Mouse (Mus musculus) neural tube, embryonic 12.5 days (tissue): Measurements from ENCODE around the gene Myl6. TPM values are rescaled to one million over a fixed set of nuclear protein-coding genes. Genes with fewer than 3 reads are reported as not detected.
A peak's percentile ranks its signal among the peaks of the same experiment; 100 is the strongest.
"Not testable (repeated sequence)": the region's sequence is repeated elsewhere in the genome, so short reads cannot be mapped to it uniquely, and the experiment has no call there.

Experiments used
- ATAC-seq: fragments of 200-750 bp; cut with Nextera tagmentation; 2 replicates; pipeline ENCODE4 v1.8.0; 2017; ENCODE audit warnings: low read depth, mild to moderate bottlenecking, moderate TSS enrichment, moderate library complexity; ENCODE audit not compliant: low FRiP score
- H3K27ac ChIP-seq: fragments of 300-500 bp; sonication (generic); 2 replicates; pipeline ENCODE4 v1.5.1; 2016
- H3K27me3 ChIP-seq: fragments of 300-500 bp; sonication (generic); replicated peaks from 2 replicates; pipeline ENCODE4 v1.6.1; 2016; ENCODE audit warnings: mild to moderate bottlenecking
- H3K36me3 ChIP-seq: fragments of 300-500 bp; sonication (generic); 2 replicates; pipeline ENCODE4 v1.6.1; 2016; ENCODE audit warnings: mild to moderate bottlenecking
- H3K4me1 ChIP-seq: fragments of 300-500 bp; sonication (generic); 2 replicates; pipeline ENCODE4 v1.6.1; 2016
- H3K4me2 ChIP-seq: fragments of 300-500 bp; sonication (generic); replicated peaks from 2 replicates; pipeline ENCODE4 v1.6.1; 2016; ENCODE audit warnings: mild to moderate bottlenecking
- H3K4me3 ChIP-seq: fragments of 300-500 bp; sonication (generic); 2 replicates; pipeline ENCODE4 v1.5.1; 2016
- H3K9ac ChIP-seq: fragments of 300-500 bp; sonication (generic); 2 replicates; pipeline ENCODE4 v1.6.1; 2016; ENCODE audit warnings: mild to moderate bottlenecking
- H3K9me3 ChIP-seq: fragments of 300-500 bp; sonication (generic); 2 replicates; pipeline ENCODE4 v1.6.1; 2016; ENCODE audit warnings: mild to moderate bottlenecking
- WGBS: fragments of 180-500 bp; shearing (Covaris S2); methylation state at CpG from one replicate; pipeline ENCODE4 v1.1.7; 2016; 5-methylcytosine and 5-hydroxymethylcytosine counted together
- polyA plus RNA-seq: library from polyadenylated mRNA; unstranded; fragments of >200 nt; fragmentation: Nextera tagmentation; extraction: Ambion mirVana; gene quantifications from 2 replicates; pipeline ENCODE4 v1.2.1, GENCODE M21; 2016

The Myl6 gene
- polyA plus RNA-seq, 1 experiment from 2014 or later: 879 TPM

- peak overlapping the region; percentile 66 for H3K4me3 ChIP-seq
- WGBS: 62% methylated on average over 11 of the region's 11 CpGs
- peaks cover 42% of the 10 kb centered on the region for H3K4me1 ChIP-seq
- H3K9ac ChIP-seq: peak overlapping the region; percentile 62
- peaks cover 23% of the 10 kb centered on the region for H3K36me3 ChIP-seq
- peak overlapping the region; percentile 54; the same call in 1 of the 2 replicates for H3K27ac ChIP-seq
- no peak for ATAC-seq
- H3K27me3 ChIP-seq: no peaks in the 10 kb centered on the region
- H3K9me3 ChIP-seq: no peaks in the 10 kb centered on the region
- peak overlapping the region; percentile 84 for H3K4me2 ChIP-seq
These were observed 811 bp upstream of the Myl6 start for GRCm38 (mm10) chr10:128494667-128495245.

GRCm38 (mm10) chr10:128493319-128493694 lies 638 bp downstream of the Myl6 start:
- Histone ChIP-seq H3K4me2 (peak overlapping the region; percentile 84), H3K4me1 (peaks cover 36% of the 10 kb centered on the region), H3K27ac (peak overlapping the region; percentile 54), H3K27me3 (no peaks in the 10 kb centered on the region), H3K4me3 (peak overlapping the region; percentile 66), H3K9me3 (no peaks in the 10 kb centered on the region), H3K36me3 (peaks cover 36% of the 10 kb centered on the region), H3K9ac (peak overlapping the region; percentile 78)
- under 1% methylated on average over 12 of the region's 12 CpGs for WGBS
- peak; percentile 51 for ATAC-seq

GRCm38 (mm10) chr10:128492633-128493311 lies 1.2 kb downstream of the Myl6 start:
- Histone ChIP-seq H3K4me1 (peaks cover 33% of the 10 kb centered on the region), H3K9me3 (no peaks in the 10 kb centered on the region), H3K36me3 (peaks cover 41% of the 10 kb centered on the region), H3K27ac (peak overlapping the region; percentile 54; the same call in 1 of the 2 replicates), H3K4me3 (peak overlapping the region; percentile 66), H3K9ac (peak overlapping the region; percentile 78), H3K4me2 (peak overlapping the region; percentile 84), H3K27me3 (no peaks in the 10 kb centered on the region)
- WGBS: 35% methylated on average over 12 of the region's 12 CpGs
- peak; percentile 30; the same call in 1 of the 2 replicates for ATAC-seq

GRCm38 (mm10) chr10:128492051-128492450 lies 1.9 kb downstream of the Myl6 start:
- H3K9me3 ChIP-seq, H3K27ac ChIP-seq, ATAC-seq, H3K27me3 ChIP-seq: not testable (repeated sequence)
- peak overlapping the region; percentile 84 for H3K4me2 ChIP-seq
- 85% methylated on average over 8 of the region's 8 CpGs for WGBS
- H3K4me1 ChIP-seq: peaks cover 32% of the 10 kb centered on the region
- H3K4me3 ChIP-seq: peak overlapping the region; percentile 66
- peaks cover 48% of the 10 kb centered on the region for H3K36me3 ChIP-seq
- peak overlapping the region; percentile 78; the same call in 1 of the 2 replicates for H3K9ac ChIP-seq

GRCm38 (mm10) chr10:128491495-128491894 lies 2.5 kb downstream of the Myl6 start:
- Histone ChIP-seq H3K9me3 (no peaks in the 10 kb centered on the region), H3K36me3 (peaks cover 52% of the 10 kb centered on the region), H3K4me3 (peak overlapping the region; percentile 66; the same call in 1 of the 2 replicates), H3K4me1 (peaks cover 32% of the 10 kb centered on the region), H3K27ac (no peak overlapping the region), H3K9ac (0 out of 2 replicates have a peak overlapping the region, but pooled peaks have one; percentile 78), H3K4me2 (peak overlapping the region; percentile 84), H3K27me3 (no peaks in the 10 kb centered on the region)
- ATAC-seq: no peak
- 65% methylated on average over 6 of the region's 6 CpGs for WGBS

- Histone ChIP-seq H3K4me3 (no peak overlapping the region), H3K4me1 (peaks cover 32% of the 10 kb centered on the region), H3K9ac (0 out of 2 replicates have a peak overlapping the region, but pooled peaks have one; percentile 78), H3K27ac (no peak overlapping the region), H3K4me2 (peak overlapping the region; percentile 84), H3K27me3 (no peaks in the 10 kb centered on the region), H3K9me3 (no peaks in the 10 kb centered on the region), H3K36me3 (peaks cover 57% of the 10 kb centered on the region)
- 58% methylated on average over 5 of the region's 5 CpGs for WGBS
- ATAC-seq: no peak
These were observed 3.0 kb downstream of the Myl6 start for GRCm38 (mm10) chr10:128490912-128491311.

- H3K4me1 ChIP-seq: peaks cover 32% of the 10 kb centered on the region
- H3K9me3 ChIP-seq: no peaks in the 10 kb centered on the region
- H3K36me3 ChIP-seq: peaks cover 64% of the 10 kb centered on the region
- H3K4me3 ChIP-seq: no peak overlapping the region
- H3K4me2 ChIP-seq: no peak overlapping the region
- ATAC-seq: no peak
- H3K9ac ChIP-seq: no peak overlapping the region
- H3K27ac ChIP-seq: no peak overlapping the region
- no peaks in the 10 kb centered on the region for H3K27me3 ChIP-seq
- 81% methylated on average over 5 of the region's 5 CpGs for WGBS
These were observed 3.7 kb downstream of the Myl6 start for GRCm38 (mm10) chr10:128490232-128490631.

GRCm38 (mm10) chr10:128489785-128490184 lies 4.2 kb downstream of the Myl6 start:
- WGBS: 63% methylated on average over 4 of the region's 4 CpGs
- ATAC-seq: no peak
- H3K36me3 ChIP-seq: peaks cover 65% of the 10 kb centered on the region

GRCm38 (mm10) chr10:128489380-128489779 lies 4.6 kb downstream of the Myl6 start:
- Histone ChIP-seq H3K27me3 (no peaks in the 10 kb centered on the region), H3K9ac (no peak overlapping the region), H3K4me3 (no peak overlapping the region), H3K4me2 (no peak overlapping the region), H3K4me1 (peaks cover 24% of the 10 kb centered on the region), H3K9me3 (no peaks in the 10 kb centered on the region), H3K36me3 (peaks cover 68% of the 10 kb centered on the region), H3K27ac (no peak overlapping the region)
- ATAC-seq: no peak
- WGBS: 69% methylated on average over 5 of the region's 5 CpGs

More at GRCm38 (mm10) chr10:128489785-128490184, 4.2 kb downstream of the Myl6 start:
- Histone ChIP-seq H3K4me3 (no peak overlapping the region), H3K9me3 (no peaks in the 10 kb centered on the region), H3K9ac (no peak overlapping the region), H3K4me1 (peaks cover 28% of the 10 kb centered on the region), H3K27ac (no peak overlapping the region), H3K27me3 (no peaks in the 10 kb centered on the region), H3K4me2 (no peak overlapping the region)

GRCm38 (mm10) chr10:128488776-128489175 lies 5.2 kb downstream of the Myl6 start:
- H3K9me3 ChIP-seq: no peaks in the 10 kb centered on the region
- WGBS: 85% methylated on average over 4 of the region's 4 CpGs
- ATAC-seq: no peak
- H3K4me2 ChIP-seq: no peak overlapping the region
- peaks cover 22% of the 10 kb centered on the region for H3K4me1 ChIP-seq
- H3K27me3 ChIP-seq: no peaks in the 10 kb centered on the region
- H3K4me3 ChIP-seq: no peak overlapping the region
- peaks cover 74% of the 10 kb centered on the region for H3K36me3 ChIP-seq
- H3K27ac ChIP-seq: no peak overlapping the region
- 0 out of 2 replicates have a peak overlapping the region, but pooled peaks have one; percentile 18 for H3K9ac ChIP-seq

GRCm38 (mm10) chr10:128487861-128488712 lies 5.9 kb downstream of the Myl6 start:
- no peak for ATAC-seq
- Histone ChIP-seq H3K9ac (no peak overlapping the region), H3K4me3 (no peak overlapping the region), H3K36me3 (peaks cover 81% of the 10 kb centered on the region), H3K4me1 (peaks cover 22% of the 10 kb centered on the region), H3K27ac (no peak overlapping the region), H3K27me3 (no peaks in the 10 kb centered on the region), H3K4me2 (no peak overlapping the region), H3K9me3 (no peaks in the 10 kb centered on the region)
- WGBS: 94% methylated on average over 22 of the region's 22 CpGs

- H3K4me2 ChIP-seq: no peak overlapping the region
- no peak overlapping the region for H3K27ac ChIP-seq
- no peaks in the 10 kb centered on the region for H3K27me3 ChIP-seq
- H3K9me3 ChIP-seq: no peaks in the 10 kb centered on the region
- peaks cover 92% of the 10 kb centered on the region for H3K36me3 ChIP-seq
- no peak overlapping the region for H3K4me3 ChIP-seq
- WGBS: 94% methylated on average over 7 of the region's 7 CpGs
- H3K4me1 ChIP-seq: peaks cover 6% of the 10 kb centered on the region
- no peak for ATAC-seq
- H3K9ac ChIP-seq: no peak overlapping the region
These were observed 7.6 kb downstream of the Myl6 start for GRCm38 (mm10) chr10:128486370-128486769.
